Mouse (Mus musculus) lung, adult 2 months (tissue): ENCODE data around the gene Hap1.

Source experiments
- CTCF ChIP-seq: fragments of 200-500 bp; IDR thresholded peaks from 2 replicates; pipeline ENCODE4 v1.5.1; 2011; ENCODE audit warnings: mild to moderate bottlenecking, low read length, control low read depth; ENCODE audit not compliant: insufficient read depth
- POLR2A ChIP-seq: fragments of 200-500 bp; IDR thresholded peaks from 2 replicates; pipeline ENCODE4 v1.6.1; 2011; ENCODE audit warnings: low read depth, mild to moderate bottlenecking, control low read depth, low read length, borderline replicate concordance; ENCODE audit errors: extremely low read depth

DNA sequence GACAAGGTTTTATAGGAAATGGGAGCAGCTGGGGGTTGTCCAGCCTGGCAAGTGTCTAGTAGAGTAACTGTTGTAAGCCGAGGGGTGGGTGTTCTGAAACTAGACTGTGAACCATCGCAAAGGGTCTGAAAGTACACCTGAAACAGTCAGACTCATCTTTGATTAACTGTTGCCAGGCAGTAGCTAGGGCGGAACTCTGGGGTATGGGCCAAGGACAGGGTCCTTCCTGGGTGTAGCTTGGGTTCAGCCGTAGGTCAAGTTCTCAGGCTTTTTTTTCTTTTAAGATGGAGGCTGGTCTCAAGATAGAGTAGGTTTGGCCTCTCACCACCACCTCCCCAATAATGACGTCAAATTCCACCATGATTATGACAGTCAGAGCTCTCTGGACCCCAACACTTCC is 48.0 kb downstream of the Hap1 start:
- TF ChIP-seq POLR2A (no peak), CTCF (no peak)
